Mouse (Mus musculus): ENCODE measurements around the gene Orc4.
"Not testable (repeated sequence)": the region's sequence is repeated elsewhere in the genome, so short reads cannot be mapped to it uniquely, and the experiment has no call there.

The Orc4 gene

DNA sequence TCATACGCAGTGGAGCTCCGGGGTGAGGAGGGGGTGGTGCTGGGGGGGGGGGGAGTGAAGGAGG is at the start of gene Orc4:
Gene Orc4, minus strand, starts transcription at position 26 of the 64 bp plus-strand sequence.
- no peak for DNase-seq (ENCODE audit: low spot score in 2 of 2)

DNA sequence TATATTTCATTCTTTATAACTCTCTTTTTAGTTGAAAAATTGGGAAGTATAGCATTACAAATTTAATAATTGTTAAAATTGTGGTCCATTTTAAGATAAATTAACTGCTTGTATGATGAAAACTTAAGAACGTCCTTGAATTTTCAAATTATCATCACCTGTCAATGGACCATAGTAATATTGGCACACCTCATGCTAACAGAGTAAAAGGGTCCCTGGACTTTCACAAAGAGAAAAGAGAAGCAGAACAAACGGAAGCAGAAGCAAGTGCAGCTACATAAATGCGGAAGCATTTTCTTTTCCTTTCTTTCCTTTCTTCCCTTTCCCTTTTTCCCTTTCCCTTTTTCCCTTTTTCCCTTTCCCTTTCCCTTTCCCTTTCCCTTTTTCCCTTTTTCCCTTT is 40.2 kb upstream of the Orc4 start:
- no peak for DNase-seq (ENCODE audit: low spot score in 2 of 2)

DNA sequence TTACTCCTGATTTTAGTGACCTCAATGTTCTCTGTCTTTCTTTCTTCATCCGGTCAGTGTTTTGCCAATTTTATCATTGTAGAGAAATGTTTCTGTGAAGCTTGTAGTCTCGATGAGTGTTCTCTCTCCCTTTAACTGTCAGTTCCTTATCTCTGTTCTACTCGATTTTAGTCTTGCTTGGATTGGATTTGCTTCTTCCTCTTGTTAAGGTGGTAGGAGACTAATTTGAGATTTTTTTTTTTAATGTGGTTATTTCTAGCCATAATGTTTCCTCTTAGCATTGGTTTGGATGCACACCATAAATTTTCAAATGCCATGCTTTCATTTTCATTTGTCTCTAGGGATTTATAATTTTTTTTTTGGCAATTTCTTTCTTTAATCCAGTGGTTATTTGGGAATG is 28.8 kb upstream of the Orc4 start:
- no peak for DNase-seq (ENCODE audit: low spot score in 2 of 2)

DNA sequence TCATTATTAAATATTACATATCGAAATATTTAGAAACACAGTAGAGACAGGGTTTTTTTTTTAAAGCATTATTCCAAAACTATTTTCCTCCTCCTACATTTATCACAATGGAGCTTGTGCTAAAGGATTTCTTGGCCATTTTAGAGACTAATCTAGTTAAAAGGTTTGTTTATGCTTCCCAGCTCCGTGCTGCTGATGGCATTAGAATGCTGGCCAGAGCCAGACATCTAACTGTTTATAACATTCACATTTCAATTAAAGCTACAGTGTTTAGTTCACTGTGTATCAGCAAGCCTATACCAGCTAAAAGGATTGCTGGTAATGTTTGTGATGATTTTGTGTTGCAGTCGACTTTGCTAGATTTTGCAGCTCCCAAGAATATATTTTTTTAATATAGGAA is 6.5 kb upstream of the Orc4 start:
- DNase-seq (ENCODE audit: low spot score in 2 of 2): no peak

DNA sequence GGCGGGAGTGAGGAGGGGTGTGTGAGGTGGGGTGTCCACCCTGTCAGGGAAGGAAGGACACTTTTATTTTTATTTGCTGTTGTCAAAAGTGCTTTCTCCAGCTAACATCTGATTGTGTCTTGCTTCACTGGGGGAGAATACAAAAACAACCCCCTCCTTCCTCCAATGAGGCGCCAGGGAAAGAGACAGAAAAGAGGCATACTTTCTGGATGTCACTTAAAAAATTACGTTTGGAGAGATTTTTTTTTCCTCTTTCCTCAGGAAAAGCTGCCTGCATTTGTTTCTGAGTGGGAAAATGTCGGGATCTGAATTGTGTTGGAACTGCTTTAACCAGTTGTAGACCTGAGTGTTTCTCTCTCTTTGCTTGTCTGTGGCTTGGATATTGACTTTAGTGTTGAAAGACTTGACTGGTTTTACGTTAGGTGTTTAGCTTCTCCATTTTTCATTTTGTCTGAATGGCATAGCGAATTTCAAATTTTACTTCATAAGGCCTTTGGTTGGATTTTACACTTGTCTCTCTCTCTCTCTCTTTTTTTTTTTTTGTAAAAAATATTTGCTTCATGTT is 321 bp upstream of the Orc4 start:
- DNase-seq (ENCODE audit: low spot score in 2 of 2): no peak

DNA sequence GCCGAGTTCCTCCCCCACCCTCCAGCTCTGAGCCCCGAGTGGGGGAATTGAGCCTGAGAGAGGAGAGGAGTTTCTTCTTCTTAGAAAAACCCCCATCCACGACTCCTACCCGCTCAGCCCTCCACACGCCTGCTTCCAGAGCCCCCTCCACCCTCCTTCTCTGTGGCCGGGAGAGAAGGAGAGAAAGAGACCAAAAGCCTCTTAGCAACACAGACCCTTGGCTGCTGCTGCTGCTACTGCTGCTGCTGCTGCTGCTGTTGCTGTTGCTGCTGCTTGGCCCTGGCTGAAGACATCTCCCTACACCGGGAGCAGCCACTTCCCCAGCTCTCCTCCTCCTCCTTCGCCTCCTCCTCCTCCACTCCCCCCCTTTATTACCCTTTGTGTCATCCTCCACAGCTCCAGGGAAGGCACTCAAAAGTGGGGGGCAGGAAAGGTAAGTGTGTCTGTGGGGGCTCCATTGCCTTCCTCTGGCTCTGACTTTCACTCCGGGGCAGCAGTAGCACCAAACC is 280 bp downstream of the Orc4 start:
- DNase-seq (ENCODE audit: low spot score in 2 of 2): peak; percentile 35 to 55

DNA sequence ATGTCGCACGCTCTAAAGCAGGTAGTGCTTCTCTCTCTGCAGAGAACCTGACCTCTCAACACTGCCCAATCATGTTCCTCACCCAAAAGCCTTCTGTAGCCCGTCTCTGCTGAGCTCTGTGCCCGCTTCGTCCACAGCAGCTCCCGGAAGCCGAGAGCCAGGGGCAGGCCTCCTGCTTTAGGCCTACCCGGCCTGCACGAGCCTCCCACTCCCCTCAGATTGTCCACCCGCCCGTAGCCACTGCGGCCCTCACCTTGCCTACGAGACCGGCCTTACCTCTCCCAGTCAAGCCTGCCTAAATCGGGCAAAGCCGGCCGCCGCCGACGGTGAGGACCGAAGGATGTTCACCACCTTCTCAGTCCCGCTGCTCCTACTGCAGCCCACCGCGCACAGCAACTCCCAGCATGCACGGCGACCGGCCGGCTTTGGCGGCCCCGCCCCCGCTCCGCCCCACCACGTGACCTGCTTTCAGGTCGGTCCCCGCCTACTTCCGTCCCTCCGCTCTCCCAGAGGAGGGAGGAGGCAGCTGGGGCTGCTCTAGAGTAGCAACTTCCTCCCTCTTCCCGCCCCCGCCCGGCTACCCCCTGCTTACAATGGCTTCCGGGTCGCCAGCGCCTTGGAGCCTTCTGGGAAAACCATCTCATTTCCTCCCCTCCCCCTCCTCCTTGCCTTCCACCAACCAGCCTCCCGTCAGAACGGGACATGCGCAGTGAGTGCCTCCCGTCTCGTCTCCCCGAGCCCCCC is 1.1 kb downstream of the Orc4 start, which contains the start of gene Mbd5:
Gene Mbd5, plus strand, starts transcription at position 668 of the 744 bp plus-strand sequence.
- peak; percentile 98 for DNase-seq (ENCODE audit: low spot score in 2 of 2)

DNA sequence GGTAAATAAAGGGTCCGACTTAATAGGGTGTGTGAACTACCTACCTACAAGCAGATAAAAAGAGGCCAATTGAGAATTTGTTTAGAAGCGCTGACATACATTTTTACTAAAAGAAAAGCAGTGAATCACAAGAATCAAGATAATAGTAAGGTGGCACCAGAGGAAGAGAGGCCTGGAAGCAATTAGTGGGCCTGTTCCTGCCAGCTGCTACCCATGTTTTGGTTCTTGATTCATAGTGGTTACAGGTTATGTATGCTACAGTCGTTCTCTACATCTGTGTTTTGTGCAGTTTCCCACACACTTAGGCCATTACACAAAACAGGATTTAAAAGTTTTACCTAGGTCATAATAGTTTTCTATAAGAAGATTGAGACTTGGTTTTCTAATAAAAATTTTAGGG is 2.3 kb downstream of the Orc4 start:
- DNase-seq (ENCODE audit: low spot score in 2 of 2): no peak

DNA sequence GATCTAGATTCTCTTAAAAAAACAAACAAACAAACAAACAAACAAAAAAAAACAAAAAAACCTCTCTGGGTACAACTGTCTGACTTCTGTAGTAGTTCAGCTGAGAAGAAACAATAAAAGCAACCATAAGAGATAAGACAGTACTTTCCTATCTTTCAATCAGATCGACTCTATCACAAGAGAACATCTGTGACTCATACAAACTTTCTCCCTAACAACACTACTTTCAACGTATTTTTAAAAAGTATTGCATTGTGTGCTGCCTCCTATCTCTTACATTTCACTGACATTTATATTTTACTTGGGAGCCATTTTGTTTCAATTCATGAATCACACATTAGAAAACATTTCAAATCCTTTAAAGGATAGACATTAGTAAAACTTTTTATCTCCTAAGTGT is 15.0 kb downstream of the Orc4 start:
- no peak for DNase-seq (ENCODE audit: low spot score in 2 of 2)

DNA sequence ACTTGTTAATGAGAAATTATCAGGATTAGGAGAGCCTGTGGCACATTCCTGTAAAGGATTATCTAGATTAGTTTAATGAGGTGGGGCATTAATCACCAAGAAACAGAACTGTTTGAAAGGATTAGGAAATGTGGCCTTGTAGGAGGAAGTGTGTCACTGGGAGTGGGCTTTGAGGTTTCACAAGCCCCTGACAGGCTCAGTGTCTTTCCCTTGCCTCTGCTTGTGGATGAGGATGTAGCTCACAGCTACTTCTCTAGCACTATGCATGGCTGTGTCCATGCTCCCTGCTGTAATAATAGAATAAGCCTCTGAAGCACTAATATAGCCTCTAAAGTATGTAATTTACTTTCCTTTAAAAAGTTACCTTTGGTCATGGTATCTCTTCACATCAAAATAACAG is 34.2 kb downstream of the Orc4 start:
- no peak for DNase-seq (ENCODE audit: low spot score in 2 of 2)

DNA sequence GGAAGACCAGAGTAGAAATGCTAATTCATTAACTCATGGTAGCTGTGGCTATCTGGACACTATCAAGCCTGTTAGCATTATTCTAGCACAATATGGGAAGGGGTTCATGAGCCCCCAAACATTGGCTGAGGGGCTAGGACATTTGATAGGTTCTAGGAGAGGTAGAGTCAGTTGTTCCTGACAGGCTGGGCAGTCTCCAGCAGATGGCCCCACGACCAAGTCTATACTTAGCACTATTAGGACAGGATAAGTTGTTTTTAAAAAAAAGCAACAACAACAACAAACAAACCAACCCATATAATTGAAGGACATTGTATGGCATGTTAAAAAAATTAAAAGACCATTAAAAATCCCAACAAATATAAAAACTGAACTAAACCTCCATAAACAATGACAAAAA is 35.9 kb downstream of the Orc4 start:
- DNase-seq (ENCODE audit: low spot score in 2 of 2): no peak

DNA sequence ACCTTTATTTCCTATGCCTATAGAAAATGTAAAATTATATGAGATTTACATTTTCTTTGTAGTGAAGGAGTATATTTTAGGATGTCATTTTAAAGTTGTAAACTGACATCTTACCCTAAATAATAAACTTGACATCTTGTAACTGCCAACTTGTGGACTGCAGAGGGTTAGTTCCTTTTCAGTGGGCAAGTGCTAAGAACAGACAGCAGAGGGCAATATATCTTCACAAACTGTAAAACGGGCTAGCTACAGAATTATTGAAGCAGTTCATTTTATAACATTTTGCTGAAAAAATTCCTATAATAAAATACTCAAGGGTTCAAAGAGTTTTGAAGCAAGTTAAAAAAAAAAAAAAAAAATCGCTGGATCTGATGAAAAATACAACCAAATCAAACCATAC is 41.2 kb downstream of the Orc4 start:
- no peak for DNase-seq (ENCODE audit: low spot score in 2 of 2)

DNA sequence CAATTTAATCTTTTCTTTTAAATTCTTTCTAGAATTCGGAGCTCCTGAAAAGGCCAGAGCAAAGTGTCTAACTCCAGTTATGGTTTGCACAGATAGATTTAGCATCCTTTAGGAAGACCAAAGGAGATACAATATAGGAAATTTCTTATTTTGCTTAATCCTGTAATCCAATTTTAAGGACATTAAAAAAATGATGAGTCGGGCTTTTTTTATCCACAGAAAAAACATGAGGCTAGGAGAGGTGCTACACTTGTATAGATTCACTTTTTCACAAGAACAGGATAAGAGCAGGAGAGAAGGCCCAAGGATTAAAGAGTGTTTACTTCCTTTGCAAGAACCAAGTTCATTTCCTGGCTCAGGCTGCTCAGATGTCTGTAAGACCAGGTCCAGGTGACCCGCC is 54.9 kb downstream of the Orc4 start:
- DNase-seq (ENCODE audit: low spot score in 2 of 2): no peak

DNA sequence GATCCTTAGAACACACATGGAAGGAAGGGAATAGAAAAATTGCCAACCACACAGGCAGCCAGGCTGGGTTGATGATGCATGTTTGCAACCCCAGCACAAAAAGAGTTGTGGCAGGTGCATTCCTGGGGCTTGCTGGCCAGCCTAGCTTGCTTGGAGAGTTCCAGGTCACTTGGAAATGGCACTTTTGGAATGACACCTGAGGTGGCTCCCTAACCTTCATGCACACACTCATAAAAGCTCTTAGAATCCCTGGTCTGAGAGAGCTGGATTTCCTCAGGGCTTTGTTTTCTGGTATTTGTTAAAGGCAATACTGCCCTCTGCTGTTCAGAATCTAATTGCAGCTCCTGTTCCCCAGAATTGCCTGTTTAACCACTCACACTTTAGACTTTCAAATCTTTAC is 64.1 kb downstream of the Orc4 start:
- DNase-seq (ENCODE audit: low spot score in 2 of 2): peak; percentile 52 to 86

DNA sequence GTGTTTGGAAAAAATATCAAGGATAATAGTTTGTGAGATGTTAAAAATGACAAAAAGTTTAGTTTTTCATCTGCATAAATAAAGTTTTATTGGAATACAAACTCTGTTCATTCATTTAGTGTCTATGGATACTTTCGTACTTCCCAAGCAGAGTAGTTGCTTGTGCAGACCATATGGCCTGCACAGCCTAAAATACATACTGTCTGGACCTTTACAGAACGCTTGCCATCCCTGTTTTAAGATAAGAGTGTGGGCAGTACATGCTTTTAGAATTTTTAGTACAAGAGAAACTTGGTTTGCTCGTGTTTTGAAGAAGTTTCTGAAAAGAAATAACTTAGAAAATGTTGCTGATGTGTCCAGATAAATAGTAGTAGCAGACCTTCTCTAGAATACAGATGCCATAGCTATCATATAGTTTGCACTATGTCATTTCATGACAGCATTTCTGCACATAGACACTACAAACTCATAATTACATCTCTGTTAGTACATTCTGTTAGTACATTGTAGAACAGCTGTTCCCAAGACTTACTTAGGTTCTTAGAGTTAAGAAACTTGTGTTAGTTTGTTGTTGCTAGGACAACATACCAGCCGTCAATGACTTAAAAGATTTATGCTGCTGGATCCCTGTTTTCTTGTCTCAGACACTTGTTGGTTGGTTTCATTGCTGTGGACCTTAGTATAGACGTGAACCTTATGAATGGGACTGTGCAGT is 81.7 kb downstream of the Orc4 start:
- DNase-seq (ENCODE audit: low spot score in 2 of 2): peak in 1 of 2 experiments; percentile 22

DNA sequence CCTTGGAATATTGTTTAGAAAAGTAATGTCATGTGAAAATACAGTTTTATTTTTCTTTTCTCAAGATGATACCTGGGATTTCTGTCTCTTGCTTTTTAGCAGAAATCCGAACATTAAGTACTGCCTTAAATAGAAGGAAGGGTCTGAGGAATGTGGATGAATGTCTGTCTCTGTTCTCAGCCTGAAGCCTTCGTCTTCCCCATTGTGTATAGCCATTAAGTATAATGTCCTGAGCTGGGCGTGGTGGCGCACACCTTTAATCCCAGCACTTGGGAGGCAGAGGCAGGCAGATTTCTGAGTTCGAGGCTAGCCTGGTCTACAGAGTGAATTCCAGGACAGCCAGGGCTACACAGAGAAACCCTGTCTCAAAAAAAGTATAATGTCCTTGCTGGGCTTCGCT is 84.5 kb downstream of the Orc4 start:
- not testable (repeated sequence) for DNase-seq (ENCODE audit: low spot score in 2 of 2)

Data from frontal cortex, postnatal 36 days (tissue).